Mouse (Mus musculus) liver, embryonic 16.5 days (tissue): ENCODE measurements around the gene Fam20a. TPM values are rescaled to one million over a fixed set of nuclear protein-coding genes. Genes with fewer than 3 reads are reported as not detected.

Experiments used
- ATAC-seq: fragments of 200-750 bp; cut with Nextera tagmentation; 2 replicates; pipeline ENCODE4 v1.8.0; 2017; ENCODE audit warnings: low read depth, mild to moderate bottlenecking, moderate number of reproducible peaks, moderate library complexity
- H3K27ac ChIP-seq: fragments of 300-500 bp; sonication (generic); 2 replicates; pipeline ENCODE4 v1.5.1; 2014; ENCODE audit warnings: mild to moderate bottlenecking, low read length
- H3K27me3 ChIP-seq: fragments of 300-500 bp; sonication (generic); 2 replicates; pipeline ENCODE4 v1.6.1; 2014; ENCODE audit warnings: low read depth, low read length, mixed read lengths; ENCODE audit not compliant: control insufficient read depth, insufficient read depth
- H3K36me3 ChIP-seq: fragments of 300-500 bp; sonication (generic); 2 replicates; pipeline ENCODE4 v1.6.1; 2014; ENCODE audit warnings: mild to moderate bottlenecking; ENCODE audit not compliant: control insufficient read depth, insufficient read depth
- H3K4me1 ChIP-seq: fragments of 300-500 bp; sonication (generic); 2 replicates; pipeline ENCODE4 v1.6.1; 2014; ENCODE audit warnings: low read depth, low read length, mixed read lengths; ENCODE audit not compliant: control insufficient read depth
- H3K4me2 ChIP-seq: fragments of 300-500 bp; sonication (generic); 2 replicates; pipeline ENCODE4 v1.6.1; 2014; ENCODE audit warnings: low read depth, low read length, mixed read lengths
- H3K4me3 ChIP-seq: fragments of 300-500 bp; sonication (generic); 2 replicates; pipeline ENCODE4 v1.5.1; 2014; ENCODE audit warnings: low read depth, mild to moderate bottlenecking, low read length
- H3K9ac ChIP-seq: fragments of 300-500 bp; sonication (generic); 2 replicates; pipeline ENCODE4 v1.6.1; 2014; ENCODE audit warnings: low read depth, low read length
- H3K9me3 ChIP-seq: fragments of 300-500 bp; sonication (generic); replicated peaks from 2 replicates; pipeline ENCODE4 v1.6.1; 2016; ENCODE audit warnings: low read length; ENCODE audit not compliant: control insufficient read depth
- WGBS: fragments of 180-500 bp; shearing (Covaris S2); extraction: QIAGEN DNeasy Blood & Tissue Kit; methylation state at CpG from one replicate; pipeline ENCODE4 v1.1.7; 2014; ENCODE audit not compliant: insufficient replicate concordance; 5-methylcytosine and 5-hydroxymethylcytosine counted together
- polyA plus RNA-seq: library from polyadenylated mRNA; unstranded; fragments of >200 nt; fragmentation: Nextera tagmentation; extraction: Ambion mirVana; gene quantifications from 2 replicates; pipeline ENCODE4 v1.2.1, GENCODE M21; 2015

The Fam20a gene
- polyA plus RNA-seq, 1 experiment from 2014 or later: 10.3 TPM

DNA sequence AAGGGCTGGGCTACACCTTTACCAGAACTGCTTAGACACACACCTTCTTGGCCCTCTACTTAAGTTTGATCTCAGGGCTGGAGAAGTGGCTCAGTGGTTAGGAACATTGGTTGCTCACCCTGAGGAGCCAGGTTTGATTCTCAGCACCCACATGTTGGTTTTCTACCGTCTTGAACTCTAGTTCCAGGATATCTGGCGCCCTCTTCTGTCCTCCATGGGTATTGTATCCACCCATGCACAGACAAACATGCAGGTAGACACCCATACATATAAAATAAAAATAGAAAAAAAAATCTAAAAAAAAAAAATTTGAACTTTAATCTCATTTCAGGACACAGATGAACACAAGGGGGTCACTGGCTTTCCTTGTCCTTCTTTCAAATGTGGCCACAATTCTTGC, 22.3 kb downstream of the Fam20a start:
- Histone ChIP-seq H3K27me3 (no peaks in the 10 kb centered on the region), H3K36me3 (no peaks in the 10 kb centered on the region), H3K4me1 (no peaks in the 10 kb centered on the region), H3K4me3 (no peak overlapping the region), H3K9me3 (no peaks in the 10 kb centered on the region), H3K9ac (no peak overlapping the region), H3K27ac (no peak overlapping the region), H3K4me2 (no peak overlapping the region)
- ATAC-seq: no peak
- 53% methylated on average over 2 of the region's 2 CpGs for WGBS

DNA sequence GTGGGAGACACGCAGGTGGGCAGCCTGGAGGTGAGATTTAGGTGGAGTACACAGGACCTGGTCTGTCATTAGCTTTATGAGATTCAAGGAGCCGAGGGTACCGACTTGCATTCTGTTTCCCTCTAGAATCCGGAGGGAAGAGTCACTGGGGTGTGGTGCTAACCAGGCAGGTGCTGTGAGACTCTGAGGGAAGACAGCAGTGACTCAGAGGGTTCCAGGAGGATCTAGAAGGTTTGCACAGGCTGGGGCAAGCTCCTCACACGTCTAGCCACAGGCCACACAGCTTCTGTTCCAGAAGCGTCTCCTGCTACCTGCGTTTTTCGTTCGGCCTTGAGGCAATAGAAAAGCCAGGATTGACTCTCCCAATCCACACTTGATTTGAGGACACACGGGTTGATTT, 23.3 kb downstream of the Fam20a start:
- Histone ChIP-seq H3K9me3 (no peaks in the 10 kb centered on the region), H3K4me3 (no peak overlapping the region)

DNA sequence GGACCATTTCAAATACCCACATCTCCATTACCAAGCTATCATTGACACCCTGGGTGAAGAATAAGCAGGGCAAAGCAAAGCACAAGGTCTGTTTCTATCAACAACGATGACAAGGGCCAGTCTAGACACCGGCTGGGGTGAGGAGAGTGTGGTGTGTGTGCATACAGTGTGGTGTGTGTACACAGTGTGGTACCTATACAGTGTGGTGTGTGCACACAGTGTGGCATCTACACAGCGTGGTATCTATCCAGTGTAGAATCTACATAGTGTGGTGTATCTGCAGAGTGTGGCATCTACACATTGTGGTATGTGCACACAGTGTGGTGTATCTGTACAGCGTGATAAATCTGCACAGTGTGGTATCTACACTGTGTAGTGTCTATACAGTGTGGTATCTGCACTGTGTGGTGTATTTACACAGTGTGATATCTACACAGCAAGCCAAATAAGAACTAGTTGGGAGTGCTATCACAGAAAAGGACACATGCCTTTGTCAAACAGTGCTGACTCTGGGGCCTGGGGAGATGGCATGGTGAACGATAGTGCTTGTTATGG, 24.9 kb downstream of the Fam20a start:
- H3K4me1 ChIP-seq: no peaks in the 10 kb centered on the region
- no peak overlapping the region for H3K27ac ChIP-seq
- no peak overlapping the region for H3K9ac ChIP-seq
- H3K4me2 ChIP-seq: no peak overlapping the region
- no peaks in the 10 kb centered on the region for H3K9me3 ChIP-seq
- no peaks in the 10 kb centered on the region for H3K36me3 ChIP-seq
- peak; percentile 61 for ATAC-seq
- no peaks in the 10 kb centered on the region for H3K27me3 ChIP-seq
- 56% methylated on average over 5 of the region's 5 CpGs for WGBS
- H3K4me3 ChIP-seq: no peak overlapping the region

More for the DNA sequence above, 23.3 kb downstream of the Fam20a start:
- H3K36me3 ChIP-seq: no peaks in the 10 kb centered on the region
- no peak overlapping the region for H3K9ac ChIP-seq
- ATAC-seq: no peak
- no peaks in the 10 kb centered on the region for H3K4me1 ChIP-seq
- no peak overlapping the region for H3K27ac ChIP-seq
- 75% methylated on average over 10 of the region's 10 CpGs for WGBS
- H3K4me2 ChIP-seq: no peak overlapping the region
- H3K27me3 ChIP-seq: no peaks in the 10 kb centered on the region

DNA sequence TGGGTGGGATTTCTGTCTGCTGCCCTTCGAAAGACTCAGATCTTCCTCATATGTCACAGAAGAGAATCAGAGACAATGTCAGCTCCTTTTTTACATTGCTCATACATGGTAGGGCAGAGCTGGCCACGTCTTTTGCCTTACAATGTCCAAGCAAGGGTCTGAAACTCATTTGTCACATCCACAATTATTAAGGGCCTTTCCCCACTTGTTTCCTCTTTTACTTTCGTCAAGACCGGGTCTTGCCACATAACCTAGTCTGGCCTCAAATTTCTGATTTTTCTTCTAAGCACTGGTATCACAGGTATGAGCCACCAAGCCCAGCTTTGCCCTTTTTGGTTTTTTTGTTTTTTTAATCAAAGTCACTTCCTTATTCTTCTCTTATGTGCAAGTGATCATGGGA, 25.6 kb downstream of the Fam20a start:
- Histone ChIP-seq H3K4me2 (no peak overlapping the region), H3K36me3 (no peaks in the 10 kb centered on the region), H3K9ac (no peak overlapping the region), H3K4me1 (no peaks in the 10 kb centered on the region), H3K27ac (no peak overlapping the region), H3K4me3 (no peak overlapping the region), H3K27me3 (no peaks in the 10 kb centered on the region), H3K9me3 (no peaks in the 10 kb centered on the region)
- no peak for ATAC-seq
- 53% methylated on average over 4 of the region's 4 CpGs for WGBS

DNA sequence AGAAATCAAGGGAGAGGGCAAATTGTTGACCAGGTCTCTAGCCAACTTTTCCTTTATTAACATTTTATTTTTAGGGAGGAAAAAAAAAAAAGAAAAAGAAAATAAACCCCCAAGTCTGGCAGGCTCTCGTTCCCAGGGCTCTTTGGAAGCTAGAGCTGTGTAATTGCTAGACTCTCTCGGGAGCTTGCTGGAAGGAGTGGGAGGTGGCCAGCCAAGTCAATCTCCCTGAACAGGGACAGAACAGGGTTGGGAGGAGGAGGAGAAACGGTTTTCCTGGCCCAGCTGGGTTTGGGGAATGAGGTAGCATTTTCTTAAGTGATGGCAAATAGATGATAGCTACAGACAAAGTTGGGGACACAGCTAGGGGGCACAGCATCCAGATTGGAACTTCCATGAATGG, 29.3 kb downstream of the Fam20a start:
- Histone ChIP-seq H3K27ac (no peak overlapping the region), H3K4me3 (no peak overlapping the region), H3K9me3 (no peaks in the 10 kb centered on the region), H3K4me2 (no peak overlapping the region), H3K9ac (no peak overlapping the region), H3K27me3 (no peaks in the 10 kb centered on the region), H3K4me1 (no peaks in the 10 kb centered on the region), H3K36me3 (no peaks in the 10 kb centered on the region)
- no peak for ATAC-seq
- 30% methylated on average over 3 of the region's 3 CpGs for WGBS

DNA sequence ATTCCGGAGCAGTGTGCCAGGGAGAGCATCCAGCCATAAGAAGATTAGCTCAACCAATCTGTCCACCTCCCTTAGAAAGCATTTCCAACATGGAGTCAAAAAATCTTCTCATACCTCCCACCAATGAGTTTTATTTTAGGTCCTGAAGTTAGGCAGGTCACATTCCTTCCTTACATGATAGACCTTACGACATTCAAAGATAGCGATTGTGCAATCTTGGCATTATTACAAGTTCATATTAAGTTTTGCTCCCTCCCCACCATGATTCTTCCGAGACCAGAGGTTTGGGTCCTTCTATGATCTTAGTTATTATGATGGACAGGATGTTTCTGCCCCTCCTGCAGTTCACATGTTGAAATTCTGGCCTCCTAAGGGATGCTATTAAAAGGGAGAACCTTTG, 32.5 kb downstream of the Fam20a start:
- H3K4me3 ChIP-seq: no peak overlapping the region
- no peak overlapping the region for H3K4me2 ChIP-seq
- no peaks in the 10 kb centered on the region for H3K36me3 ChIP-seq
- H3K4me1 ChIP-seq: no peaks in the 10 kb centered on the region
- H3K9ac ChIP-seq: no peak overlapping the region
- H3K9me3 ChIP-seq: no peaks in the 10 kb centered on the region
- H3K27ac ChIP-seq: no peak overlapping the region
- no peak for ATAC-seq
- 61% methylated on average over 4 of the region's 4 CpGs for WGBS
- H3K27me3 ChIP-seq: no peaks in the 10 kb centered on the region

DNA sequence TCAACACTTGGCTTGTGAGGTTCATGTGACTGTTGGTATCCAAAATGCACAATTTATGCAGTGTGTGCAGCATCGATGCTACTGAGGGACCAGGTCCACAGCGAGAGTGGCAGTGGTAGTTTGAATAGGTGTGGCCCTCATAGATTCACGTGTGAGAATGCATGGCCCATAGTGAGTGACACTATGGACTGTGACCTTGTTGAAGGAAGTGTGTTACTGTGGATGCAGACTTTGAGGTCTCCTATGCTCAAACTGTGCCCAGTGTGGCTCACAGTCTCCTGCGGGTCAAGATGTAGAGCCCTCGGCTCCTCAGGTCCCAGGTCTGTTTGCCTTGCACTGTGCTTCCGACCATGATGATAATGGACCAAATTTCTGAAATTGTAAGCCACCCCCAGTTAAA, 39.9 kb downstream of the Fam20a start:
- no peak overlapping the region for H3K9ac ChIP-seq
- ATAC-seq: no peak
- H3K36me3 ChIP-seq: no peaks in the 10 kb centered on the region
- H3K4me2 ChIP-seq: no peak overlapping the region
- H3K4me3 ChIP-seq: no peak overlapping the region
- H3K27ac ChIP-seq: no peak overlapping the region
- H3K27me3 ChIP-seq: no peaks in the 10 kb centered on the region
- H3K9me3 ChIP-seq: no peaks in the 10 kb centered on the region
- WGBS: 72% methylated on average over 6 of the region's 6 CpGs
- H3K4me1 ChIP-seq: no peaks in the 10 kb centered on the region

DNA sequence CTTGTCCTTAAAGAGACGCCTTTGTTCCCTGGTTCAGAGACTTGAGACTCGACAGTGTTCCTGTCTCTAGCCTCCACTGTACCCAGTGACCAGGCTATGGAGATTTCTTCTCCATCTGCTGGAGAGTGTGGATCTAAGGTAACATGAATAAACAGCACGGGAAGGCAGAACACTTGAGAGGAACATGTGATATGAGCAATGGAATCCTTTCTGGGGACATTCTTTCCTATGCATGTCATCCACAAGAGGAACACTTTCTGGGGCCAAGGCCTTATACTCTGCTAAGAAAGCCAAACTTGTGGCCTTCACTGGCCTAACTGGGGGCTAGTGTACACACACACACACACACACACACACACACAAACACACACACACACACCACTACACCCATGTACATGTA, 40.5 kb downstream of the Fam20a start:
- no peak for ATAC-seq
- Histone ChIP-seq H3K4me1 (no peaks in the 10 kb centered on the region), H3K9ac (no peak overlapping the region), H3K27me3 (no peaks in the 10 kb centered on the region), H3K4me3 (no peak overlapping the region), H3K27ac (no peak overlapping the region), H3K9me3 (no peaks in the 10 kb centered on the region), H3K4me2 (no peak overlapping the region), H3K36me3 (no peaks in the 10 kb centered on the region)
- WGBS: 59% methylated on average over 3 of the region's 3 CpGs

DNA sequence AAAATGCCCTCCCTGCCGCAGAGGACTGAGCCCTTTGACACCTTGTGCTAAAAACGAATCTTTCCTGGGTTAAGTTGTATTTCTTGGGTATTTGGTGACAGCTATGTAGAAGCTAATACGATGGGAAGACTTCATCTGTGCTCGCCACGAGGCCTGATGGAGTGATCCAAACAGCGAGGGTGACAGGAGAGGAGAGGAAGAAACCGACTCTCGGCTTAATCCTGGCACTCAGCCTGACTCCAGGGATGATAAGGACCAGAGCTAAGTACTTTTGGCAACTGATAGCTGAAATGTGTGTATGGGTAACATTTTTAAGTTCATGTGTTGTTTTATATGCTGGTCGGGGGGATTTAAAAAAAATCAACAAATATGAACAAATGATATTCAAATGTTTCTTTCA, 41.1 kb downstream of the Fam20a start:
- H3K27me3 ChIP-seq: no peaks in the 10 kb centered on the region
- no peak for ATAC-seq
- no peaks in the 10 kb centered on the region for H3K9me3 ChIP-seq
- H3K4me2 ChIP-seq: no peak overlapping the region
- no peak overlapping the region for H3K9ac ChIP-seq
- whole genome bisulfite sequencing: 50% methylated on average over 9 of the region's 9 CpGs
- no peaks in the 10 kb centered on the region for H3K4me1 ChIP-seq
- no peak overlapping the region for H3K4me3 ChIP-seq
- no peaks in the 10 kb centered on the region for H3K36me3 ChIP-seq
- no peak overlapping the region for H3K27ac ChIP-seq
